Mouse (Mus musculus) heart, adult 18-20 months (tissue): Measurements from ENCODE around the gene Snrpg. TPM values are rescaled to one million over a fixed set of nuclear protein-coding genes. Genes with fewer than 3 reads are reported as not detected.

Experiments used
- DNase-seq, 2 experiments: peaks; one replicate each; pipeline ENCODE4 v3.0.0; 2021 to 2022; ENCODE audit warnings: mixed read lengths in 1 of 2
- total RNA-seq, 2 experiments: library from RNA; stranded (reverse); gene quantifications; 2 replicates each; pipeline ENCODE4 v1.2.3; 2021

Snrpg gene
- total RNA-seq, 2 experiments from 2014 or later: 41.2 to 48.5 TPM

DNA sequence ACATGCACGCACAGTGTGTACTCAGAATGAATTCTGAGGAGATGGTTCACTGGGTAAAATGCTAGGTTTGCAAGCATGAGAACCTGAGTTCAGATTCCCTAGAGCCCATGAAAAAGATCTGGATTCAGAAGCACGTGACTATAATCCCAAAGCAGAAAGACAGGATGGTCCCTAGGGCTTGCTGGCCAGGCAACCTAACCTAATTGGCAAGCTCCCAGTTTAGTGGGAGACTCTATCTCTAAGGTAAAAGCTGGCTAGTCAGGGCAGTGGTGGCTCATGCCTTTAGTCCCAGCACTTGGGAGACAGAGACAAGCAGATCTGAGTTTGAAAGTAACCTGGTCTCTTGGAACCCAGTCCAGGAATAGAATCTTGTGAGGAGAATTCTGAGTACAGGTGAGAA, 27.9 kb downstream of the Snrpg start:
- no peak for DNase-seq

GRCm38 (mm10) chr6:86399995-86400394, 28.9 kb downstream of the Snrpg start:
- no peak for DNase-seq

- peak; percentile 80 to 87 for DNase-seq
These were observed 29.9 kb downstream of the Snrpg start for GRCm38 (mm10) chr6:86400972-86401371.

DNA sequence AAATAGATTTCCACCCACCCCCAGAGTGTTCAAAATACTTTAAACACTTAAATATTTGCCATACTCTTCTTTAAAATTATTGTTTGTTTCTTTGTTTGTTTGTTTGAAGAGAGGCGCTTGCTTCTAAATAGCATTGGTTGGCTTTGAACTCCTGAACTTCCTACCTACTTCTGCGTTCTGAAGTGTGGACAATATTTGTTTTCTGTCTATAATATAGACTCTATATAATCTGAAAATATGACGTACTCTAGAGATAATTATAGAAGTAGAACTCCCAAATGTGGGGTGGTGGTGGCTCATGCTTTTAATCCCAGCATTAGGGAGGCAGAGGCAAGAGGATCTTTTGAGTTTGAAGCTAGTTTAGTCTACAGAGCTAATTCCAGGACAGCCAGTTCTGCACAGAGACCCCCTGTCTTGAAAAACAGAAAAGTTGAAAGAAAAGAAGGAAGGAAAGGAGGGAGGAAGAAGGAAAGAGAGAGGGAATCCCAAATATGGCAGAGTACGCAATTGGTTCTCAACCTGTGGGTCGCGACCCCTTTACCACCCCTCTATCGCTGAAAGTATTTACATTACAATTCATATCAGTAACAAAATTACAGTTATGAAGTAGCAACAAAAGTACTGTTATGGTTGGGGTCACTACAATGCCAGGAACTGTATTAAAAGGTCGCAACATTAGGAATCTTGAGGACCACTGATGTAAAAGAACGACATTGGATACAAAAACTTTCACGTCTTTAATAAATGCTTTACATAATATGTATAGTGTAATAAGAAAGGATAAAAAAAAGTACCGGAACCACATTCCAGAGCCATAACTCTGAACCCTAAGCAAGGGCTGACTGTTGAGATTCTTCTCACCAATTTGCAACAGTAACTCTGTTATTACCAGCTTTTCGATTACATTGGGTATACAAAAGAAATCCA, 31.8 kb downstream of the Snrpg start:
- DNase-seq: no peak

DNA sequence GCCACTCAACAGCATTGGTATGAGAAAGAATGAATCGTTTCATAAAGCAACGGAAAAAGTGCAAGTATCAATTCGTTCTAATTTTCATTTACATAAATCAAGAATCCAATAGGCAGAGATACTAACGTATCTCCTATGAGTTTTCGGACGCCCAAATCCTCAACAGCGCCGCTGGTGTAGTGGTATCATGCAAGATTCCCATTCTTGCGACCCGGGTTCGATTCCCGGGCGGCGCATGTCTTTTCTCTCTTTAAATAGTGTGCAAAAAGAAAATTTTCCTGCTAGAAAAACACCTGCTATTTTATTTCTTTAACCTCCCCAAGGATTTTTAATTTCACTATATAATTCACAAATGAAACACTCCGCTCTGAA, 32.6 kb downstream of the Snrpg start:
- peak; percentile 85 to 97 for DNase-seq

DNA sequence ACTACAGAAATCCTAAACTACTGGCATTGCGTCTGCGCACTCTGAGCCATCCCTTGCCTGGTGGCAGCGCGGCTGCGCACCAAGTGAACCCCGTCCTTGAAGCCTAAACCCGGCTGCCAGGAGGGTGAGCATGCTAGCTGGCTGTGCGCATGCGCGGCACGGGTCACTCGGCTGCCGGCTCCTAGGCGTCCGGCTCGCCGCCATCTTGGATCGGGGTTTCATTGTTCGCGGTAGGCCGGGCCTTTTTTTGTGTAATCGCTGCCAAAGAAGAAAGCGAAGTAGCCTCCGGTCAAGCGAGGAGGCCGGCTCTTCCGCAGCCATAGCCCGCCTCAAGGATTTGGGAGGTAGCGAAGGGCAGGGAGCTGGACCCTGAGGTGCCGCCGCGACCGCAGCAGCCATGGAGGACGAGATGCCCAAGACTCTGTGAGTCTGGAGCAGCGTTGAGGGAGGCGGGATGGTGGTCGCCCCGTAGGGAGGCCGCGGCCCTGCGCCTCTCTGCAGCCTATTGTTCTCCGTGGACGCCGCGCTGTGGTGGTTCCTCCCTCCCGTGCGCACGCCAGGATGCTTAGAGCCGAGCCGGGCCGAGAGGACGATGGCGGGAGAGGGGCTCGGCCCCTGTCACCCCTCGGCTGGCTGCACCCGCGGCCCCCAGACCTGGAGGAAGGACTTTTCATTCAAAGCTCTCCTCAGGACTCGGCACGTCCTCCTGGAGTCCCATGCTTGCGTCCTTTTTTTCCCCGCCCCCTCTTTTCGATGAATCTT, 33.2 kb downstream of the Snrpg start, which contains the start of gene Tia1:
Gene Tia1, plus strand, starts transcription at position 120 of the 762 bp plus-strand sequence.
- peak; percentile 95 to 99 for DNase-seq

- no peak for DNase-seq
These were observed 33.9 kb downstream of the Snrpg start for GRCm38 (mm10) chr6:86404996-86405395.

DNA sequence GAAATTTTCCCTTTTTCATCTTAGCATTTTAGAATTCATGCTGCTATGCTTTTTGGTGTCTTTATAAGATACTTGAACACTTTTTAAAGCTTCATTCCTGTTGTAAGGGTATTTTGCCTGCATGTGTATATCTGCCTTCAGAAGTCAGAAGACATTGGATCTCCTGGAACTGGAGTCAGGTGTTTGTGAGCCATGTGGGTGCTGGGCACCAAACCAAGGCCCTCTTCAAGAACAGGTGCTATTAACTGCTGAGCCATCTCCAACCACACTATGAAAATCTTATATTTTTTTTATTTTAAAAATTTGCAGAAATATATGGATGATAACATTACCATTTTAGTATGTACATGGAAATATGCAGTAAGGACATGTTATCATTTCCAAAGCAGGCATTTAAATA, 35.2 kb downstream of the Snrpg start:
- DNase-seq: no peak

DNA sequence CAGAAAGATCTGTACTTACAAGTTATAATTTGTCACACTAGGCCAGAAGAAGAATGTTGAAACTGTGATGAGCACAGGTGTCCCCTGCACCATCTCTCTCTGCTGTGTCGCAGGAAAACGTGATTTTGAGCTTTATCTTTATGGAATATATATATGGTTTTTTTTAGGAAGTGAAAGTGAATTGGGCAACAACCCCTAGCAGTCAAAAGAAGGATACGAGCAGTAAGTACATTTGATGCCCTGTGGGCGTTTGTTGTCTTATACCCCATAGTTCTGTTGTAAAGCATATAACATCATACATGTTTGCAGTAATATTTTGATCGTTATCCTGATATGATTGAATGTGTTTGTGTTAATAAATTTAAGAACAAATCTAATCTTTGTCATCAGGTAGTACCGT, 47.6 kb downstream of the Snrpg start:
- no peak for DNase-seq

- DNase-seq: no peak
These were observed 48.1 kb downstream of the Snrpg start for GRCm38 (mm10) chr6:86419239-86419638.

GRCm38 (mm10) chr6:86420491-86420890, 49.4 kb downstream of the Snrpg start:
- DNase-seq: no peak

- DNase-seq: no peak
These were observed 55.3 kb downstream of the Snrpg start, which contains the start of gene Gm44790 for GRCm38 (mm10) chr6:86426358-86426757. TSS of gene Gm44790 (plus strand) at chr6:86426658.

Other genes starting within 250 kb of the Snrpg start
- gene Tgfa, start 176.1 kb upstream of the Snrpg start, total RNA-seq: 1 to 10 TPM; 1.2 to 1.7 TPM
- gene Fam136a, start 5.7 kb upstream of the Snrpg start, total RNA-seq: 10 to 100 TPM; 28.6 to 28.7 TPM
- gene Pcyox1, start 25.9 kb downstream of the Snrpg start, total RNA-seq: 10 to 100 TPM; 81.9 to 86.8 TPM
- gene Tia1, start 32.9 kb downstream of the Snrpg start, total RNA-seq: 10 to 100 TPM; 17.2 to 19.3 TPM
- not detected for gene Gm44790, start 55.4 kb downstream of the Snrpg start, total RNA-seq
- 10 to 100 TPM in 1 of 2 experiments, 1 to 10 TPM in 1; 8.4 to 10.4 TPM for gene C87436, start 67.1 kb downstream of the Snrpg start, total RNA-seq
- 100 to 1,000 TPM; 142 to 150 TPM for gene Pcbp1, start 155.0 kb downstream of the Snrpg start, total RNA-seq